Mouse (Mus musculus) liver, embryonic 16.5 days (tissue): ENCODE results near the gene Utf1. TPM values are rescaled to one million over a fixed set of nuclear protein-coding genes. Genes with fewer than 3 reads are reported as not detected.

ENCODE experiments used
- ATAC-seq: fragments of 200-750 bp; cut with Nextera tagmentation; 2 replicates; pipeline ENCODE4 v1.8.0; 2017; ENCODE audit warnings: low read depth, mild to moderate bottlenecking, moderate number of reproducible peaks, moderate library complexity
- H3K27ac ChIP-seq: fragments of 300-500 bp; sonication (generic); 2 replicates; pipeline ENCODE4 v1.5.1; 2014; ENCODE audit warnings: mild to moderate bottlenecking, low read length
- H3K27me3 ChIP-seq: fragments of 300-500 bp; sonication (generic); 2 replicates; pipeline ENCODE4 v1.6.1; 2014; ENCODE audit warnings: low read depth, low read length, mixed read lengths; ENCODE audit not compliant: control insufficient read depth, insufficient read depth
- H3K36me3 ChIP-seq: fragments of 300-500 bp; sonication (generic); 2 replicates; pipeline ENCODE4 v1.6.1; 2014; ENCODE audit warnings: mild to moderate bottlenecking; ENCODE audit not compliant: control insufficient read depth, insufficient read depth
- H3K4me1 ChIP-seq: fragments of 300-500 bp; sonication (generic); 2 replicates; pipeline ENCODE4 v1.6.1; 2014; ENCODE audit warnings: low read depth, low read length, mixed read lengths; ENCODE audit not compliant: control insufficient read depth
- H3K4me2 ChIP-seq: fragments of 300-500 bp; sonication (generic); 2 replicates; pipeline ENCODE4 v1.6.1; 2014; ENCODE audit warnings: low read depth, low read length, mixed read lengths
- H3K4me3 ChIP-seq: fragments of 300-500 bp; sonication (generic); 2 replicates; pipeline ENCODE4 v1.5.1; 2014; ENCODE audit warnings: low read depth, mild to moderate bottlenecking, low read length
- H3K9ac ChIP-seq: fragments of 300-500 bp; sonication (generic); 2 replicates; pipeline ENCODE4 v1.6.1; 2014; ENCODE audit warnings: low read depth, low read length
- H3K9me3 ChIP-seq: fragments of 300-500 bp; sonication (generic); replicated peaks from 2 replicates; pipeline ENCODE4 v1.6.1; 2016; ENCODE audit warnings: low read length; ENCODE audit not compliant: control insufficient read depth
- WGBS: fragments of 180-500 bp; shearing (Covaris S2); extraction: QIAGEN DNeasy Blood & Tissue Kit; methylation state at CpG from one replicate; pipeline ENCODE4 v1.1.7; 2014; ENCODE audit not compliant: insufficient replicate concordance; 5-methylcytosine and 5-hydroxymethylcytosine counted together
- polyA plus RNA-seq: library from polyadenylated mRNA; unstranded; fragments of >200 nt; fragmentation: Nextera tagmentation; extraction: Ambion mirVana; gene quantifications from 2 replicates; pipeline ENCODE4 v1.2.1, GENCODE M21; 2015

Utf1 gene
- polyA plus RNA-seq, 1 experiment from 2014 or later, result not detected

DNA sequence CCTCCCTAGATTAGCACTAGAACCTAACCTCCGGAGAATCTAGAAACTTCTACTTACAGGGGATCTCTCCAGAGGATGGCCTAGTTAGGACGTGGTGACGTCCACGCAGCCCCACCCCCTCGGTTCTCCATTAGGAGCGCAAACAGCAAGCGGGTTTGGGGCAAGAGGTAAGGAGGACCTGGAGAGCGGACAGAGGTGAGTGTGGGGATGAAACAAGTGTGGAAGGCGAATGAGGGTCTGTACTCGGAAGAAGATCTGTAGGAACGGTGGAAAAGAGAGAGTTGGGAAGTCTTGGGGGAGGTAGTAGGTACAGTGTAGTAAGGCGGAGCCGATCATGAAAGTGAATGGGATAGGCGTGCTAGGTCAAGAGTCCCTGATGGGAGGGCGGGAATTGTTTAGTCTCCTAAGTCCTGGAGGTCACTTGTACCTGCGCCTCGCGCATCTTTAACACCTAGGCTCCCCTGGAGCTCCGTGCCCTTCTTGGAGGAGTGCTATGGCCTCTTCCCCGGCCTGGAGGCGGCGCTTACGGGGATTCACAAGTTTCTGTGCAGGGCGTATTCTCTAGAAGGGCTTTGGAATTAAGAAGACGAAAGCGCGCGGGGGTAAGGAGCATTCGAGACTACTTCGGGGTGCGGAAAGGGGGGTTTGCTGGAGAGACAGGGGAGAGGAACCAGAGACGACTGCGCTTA is 6.8 kb downstream of the Utf1 start:
- H3K27ac ChIP-seq, result no peak overlapping the region
- H3K36me3 ChIP-seq, result no peaks in the 10 kb centered on the region
- H3K9ac ChIP-seq, result peak overlapping the region; percentile 59
- under 1% methylated on average over 33 of the region's 33 CpGs for WGBS
- no peaks in the 10 kb centered on the region; the same call in none of the 2 replicates for H3K4me1 ChIP-seq
- ATAC-seq, result peak; percentile 72
- H3K4me2 ChIP-seq, result peak overlapping the region; percentile 71
- peaks cover 22% of the 10 kb centered on the region for H3K27me3 ChIP-seq
- H3K4me3 ChIP-seq, result peak overlapping the region; percentile 63
- H3K9me3 ChIP-seq, result no peaks in the 10 kb centered on the region

DNA sequence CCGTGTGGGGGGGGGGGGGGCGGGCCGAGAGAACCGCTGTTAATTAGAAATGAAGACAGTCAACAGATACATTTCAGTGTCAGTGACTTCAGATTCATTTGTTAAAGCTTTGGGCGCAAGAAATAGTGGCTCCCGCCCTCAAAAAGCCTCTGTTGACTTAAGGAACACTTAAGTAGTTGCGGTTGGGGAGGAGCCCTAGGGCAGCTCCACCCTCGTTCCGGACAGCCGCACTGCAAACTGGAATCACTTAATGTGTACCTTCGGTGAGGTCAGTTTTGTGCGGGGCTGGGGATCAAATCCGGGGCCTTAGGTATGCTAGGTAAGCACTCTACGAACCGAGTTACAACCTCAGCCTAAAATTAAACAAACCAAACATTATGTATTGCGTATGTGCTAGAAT is 7.5 kb downstream of the Utf1 start:
- ATAC-seq, result no peak
- Histone ChIP-seq H3K36me3 (no peaks in the 10 kb centered on the region), H3K4me1 (peaks cover 5% of the 10 kb centered on the region), H3K9ac (peak overlapping the region; percentile 59; the same call in 1 of the 2 replicates), H3K27me3 (peaks cover 16% of the 10 kb centered on the region), H3K9me3 (no peaks in the 10 kb centered on the region), H3K4me2 (peak overlapping the region; percentile 71), H3K27ac (no peak overlapping the region), H3K4me3 (peak overlapping the region; percentile 63)
- 4% methylated on average over 16 of the region's 16 CpGs for WGBS

DNA sequence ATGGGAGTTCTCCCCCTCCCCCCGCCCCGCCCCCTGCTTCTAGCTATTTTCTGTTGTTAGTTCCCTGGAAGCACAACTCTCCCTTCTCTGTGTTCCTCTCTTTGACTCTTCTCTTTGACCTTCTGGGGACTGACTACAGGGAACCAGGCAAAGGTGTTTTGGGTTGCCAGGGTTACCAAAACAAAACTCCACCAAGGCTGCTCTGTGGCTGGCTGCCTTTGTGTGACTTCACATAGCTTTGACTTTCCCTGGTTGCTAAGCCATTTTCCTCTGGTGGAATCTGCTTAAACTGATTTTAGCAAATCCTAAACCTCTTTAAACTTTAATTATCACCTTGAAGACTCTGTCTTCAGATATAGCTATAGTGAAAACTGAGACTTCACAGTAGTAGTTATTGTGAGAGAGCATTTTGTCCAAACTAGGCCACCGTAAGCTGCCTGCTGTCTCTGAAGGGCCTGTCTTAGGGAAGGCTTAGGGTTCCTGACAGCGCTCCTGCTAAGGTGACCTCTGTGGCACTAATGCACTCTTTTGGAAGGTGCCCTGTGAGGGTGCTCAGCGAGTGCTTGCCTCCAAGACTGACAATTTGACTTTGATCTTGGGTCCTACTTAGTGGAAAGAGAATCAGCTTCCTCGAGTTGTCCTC is 8.5 kb downstream of the Utf1 start:
- H3K4me3 ChIP-seq, result no peak overlapping the region
- WGBS, result 70% methylated on average over 6 of the region's 6 CpGs
- H3K27me3 ChIP-seq, result peaks cover 8% of the 10 kb centered on the region
- H3K4me2 ChIP-seq, result no peak overlapping the region
- no peaks in the 10 kb centered on the region for H3K36me3 ChIP-seq
- H3K4me1 ChIP-seq, result peaks cover 5% of the 10 kb centered on the region
- no peaks in the 10 kb centered on the region for H3K9me3 ChIP-seq
- no peak overlapping the region for H3K9ac ChIP-seq
- ATAC-seq, result no peak
- H3K27ac ChIP-seq, result no peak overlapping the region

DNA sequence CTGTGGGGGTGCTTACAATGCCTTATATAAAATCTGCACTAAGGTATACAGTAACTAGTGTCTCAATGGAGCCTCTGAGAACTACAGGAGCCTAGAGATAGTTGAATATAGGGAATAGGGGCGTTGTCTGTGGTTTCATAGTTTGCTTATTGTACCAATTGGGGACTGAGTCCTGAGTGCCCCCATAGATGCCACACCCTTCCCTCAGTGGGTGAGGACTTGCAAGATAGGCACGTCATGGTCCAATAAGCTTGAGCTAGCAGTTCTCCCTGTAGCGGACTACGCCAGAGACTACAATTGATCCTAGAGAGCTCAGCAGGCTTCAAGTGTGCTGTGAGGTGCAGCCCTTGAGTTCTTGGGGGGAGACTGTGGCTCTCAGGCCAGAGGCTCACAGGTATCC is 11.9 kb downstream of the Utf1 start:
- ATAC-seq, result peak; percentile 76
- WGBS, result 26% methylated on average over 4 of the region's 4 CpGs
- Histone ChIP-seq H3K27me3 (0 out of 2 replicates have a peak, but pooled peaks cover 6% of the 10 kb centered on the region), H3K9ac (no peak overlapping the region), H3K4me1 (peaks cover 5% of the 10 kb centered on the region), H3K9me3 (no peaks in the 10 kb centered on the region), H3K36me3 (no peaks in the 10 kb centered on the region), H3K4me3 (no peak overlapping the region), H3K27ac (no peak overlapping the region), H3K4me2 (no peak overlapping the region)

DNA sequence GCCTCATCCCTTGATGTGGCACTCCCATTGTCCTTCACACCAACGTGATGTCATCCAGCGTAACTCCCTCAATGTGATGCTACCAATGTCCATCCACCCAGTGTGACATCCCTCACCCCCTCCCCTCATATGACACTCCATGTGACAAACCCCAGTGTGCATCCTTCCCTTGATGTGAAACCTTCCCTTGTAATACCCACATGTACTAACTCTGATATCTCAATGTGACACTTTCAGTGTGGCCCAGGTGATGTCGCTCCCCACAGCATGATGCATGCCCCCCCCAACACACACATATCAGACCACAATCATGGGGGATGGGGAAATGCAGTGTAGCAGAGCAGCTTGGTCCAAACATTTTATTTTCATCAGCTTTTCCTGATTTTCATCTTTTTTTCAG is 13.1 kb downstream of the Utf1 start:
- WGBS, result 60% methylated on average over 3 of the region's 3 CpGs

DNA sequence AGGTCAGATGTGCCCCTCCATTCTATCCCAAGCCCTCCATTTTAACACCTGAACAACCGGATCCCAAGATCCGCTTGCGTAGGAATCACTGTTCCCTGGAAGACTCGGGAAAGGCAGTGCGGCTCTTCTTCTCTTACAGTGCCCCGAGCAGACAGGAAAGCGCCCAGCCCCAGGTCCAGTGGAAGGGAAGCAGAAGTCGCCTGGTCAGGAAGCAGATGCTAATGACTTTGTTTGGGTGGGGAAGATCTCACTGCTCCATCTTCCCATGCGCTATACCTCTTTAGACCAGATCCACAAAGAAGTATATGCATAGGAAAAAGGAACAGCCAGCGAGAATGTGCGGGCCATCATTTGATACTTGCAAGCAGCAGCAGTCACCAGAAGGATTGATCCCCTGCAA is 13.8 kb downstream of the Utf1 start:
- Histone ChIP-seq H3K4me2 (no peak overlapping the region), H3K9me3 (no peaks in the 10 kb centered on the region), H3K27ac (no peak overlapping the region), H3K4me1 (peaks cover 5% of the 10 kb centered on the region; the same call in 1 of the 2 replicates), H3K27me3 (0 out of 2 replicates have a peak, but pooled peaks cover 6% of the 10 kb centered on the region), H3K9ac (no peak overlapping the region), H3K36me3 (no peaks in the 10 kb centered on the region), H3K4me3 (no peak overlapping the region)
- WGBS, result 13% methylated on average over 11 of the region's 11 CpGs
- no peak for ATAC-seq

More for the DNA sequence above, 13.1 kb downstream of the Utf1 start:
- Histone ChIP-seq H3K9me3 (no peaks in the 10 kb centered on the region), H3K4me2 (no peak overlapping the region), H3K36me3 (no peaks in the 10 kb centered on the region), H3K4me1 (peaks cover 5% of the 10 kb centered on the region; the same call in 1 of the 2 replicates), H3K4me3 (no peak overlapping the region), H3K27me3 (0 out of 2 replicates have a peak, but pooled peaks cover 6% of the 10 kb centered on the region), H3K9ac (no peak overlapping the region), H3K27ac (no peak overlapping the region)
- ATAC-seq, result no peak

DNA sequence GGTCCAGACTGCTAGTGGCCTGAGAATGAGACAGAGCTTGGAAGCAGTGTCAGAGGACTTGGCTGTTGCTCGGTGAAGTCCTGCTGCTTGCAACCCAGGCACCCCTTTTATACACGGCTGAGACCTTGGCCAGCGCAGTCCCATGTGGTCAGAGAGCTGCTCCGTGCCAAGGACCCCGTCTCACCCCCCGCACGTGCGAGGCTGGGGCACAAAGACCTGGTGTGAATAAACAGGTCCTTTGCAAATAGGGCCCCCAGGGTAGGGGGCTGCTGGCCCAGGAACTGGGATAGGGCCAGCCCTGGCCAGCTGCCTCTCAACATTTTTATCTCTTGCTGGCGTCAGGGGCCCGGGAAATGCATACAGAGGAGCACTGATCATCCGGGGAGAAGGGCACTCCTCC is 14.4 kb downstream of the Utf1 start:
- ATAC-seq, result no peak
- 31% methylated on average over 11 of the region's 11 CpGs for WGBS

DNA sequence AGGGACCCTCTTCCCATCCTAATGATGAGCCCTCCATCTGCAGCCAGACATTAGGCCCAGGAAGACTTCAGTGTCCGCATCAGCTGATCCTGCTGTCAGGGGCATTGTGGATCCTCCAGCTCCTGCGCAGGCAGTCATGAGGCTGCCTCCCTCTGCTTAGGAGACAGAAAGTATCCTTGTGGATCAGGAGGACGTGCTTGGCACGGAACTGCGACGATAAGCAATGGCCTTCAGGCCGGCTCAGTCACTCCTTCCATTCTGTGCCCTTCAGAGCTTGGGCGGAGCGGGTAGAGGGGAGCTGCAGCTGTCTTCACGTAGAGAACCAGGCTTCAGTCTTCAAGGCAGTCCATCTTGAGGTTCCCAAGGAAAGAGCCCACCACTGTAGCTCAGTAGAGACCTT is 17.6 kb downstream of the Utf1 start:
- 65% methylated on average over 10 of the region's 10 CpGs for WGBS

More for the DNA sequence above, 14.4 kb downstream of the Utf1 start:
- Histone ChIP-seq H3K9ac (no peak overlapping the region), H3K36me3 (no peaks in the 10 kb centered on the region), H3K9me3 (no peaks in the 10 kb centered on the region), H3K27me3 (0 out of 2 replicates have a peak, but pooled peaks cover 6% of the 10 kb centered on the region), H3K27ac (no peak overlapping the region), H3K4me3 (no peak overlapping the region), H3K4me2 (no peak overlapping the region), H3K4me1 (peaks cover 5% of the 10 kb centered on the region; the same call in 1 of the 2 replicates)

DNA sequence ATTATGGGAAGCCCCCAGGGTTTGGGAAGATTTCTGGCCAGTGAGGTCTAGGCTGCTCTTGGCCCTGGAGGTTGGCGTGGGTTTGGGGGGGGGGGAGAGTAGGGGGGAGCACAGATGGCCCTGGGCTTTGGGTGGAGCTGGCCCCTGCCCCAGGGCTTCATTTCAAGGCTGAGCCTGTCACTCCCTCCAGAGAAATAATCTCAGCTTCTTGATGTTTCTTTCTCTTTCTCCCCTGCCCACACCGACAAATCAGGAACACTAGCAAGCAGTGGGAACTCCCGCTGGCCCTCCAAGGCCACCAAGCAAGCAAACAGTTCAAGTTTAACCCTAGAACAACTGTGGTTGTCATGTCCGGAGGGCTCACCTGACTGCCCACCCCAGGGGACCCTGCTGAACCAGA is 20.2 kb downstream of the Utf1 start:
- Histone ChIP-seq H3K36me3 (no peaks in the 10 kb centered on the region), H3K4me3 (no peak overlapping the region), H3K4me2 (no peak overlapping the region), H3K9ac (no peak overlapping the region), H3K9me3 (no peaks in the 10 kb centered on the region), H3K27ac (no peak overlapping the region), H3K4me1 (no peaks in the 10 kb centered on the region), H3K27me3 (no peaks in the 10 kb centered on the region)
- WGBS, result 49% methylated on average over 4 of the region's 4 CpGs
- ATAC-seq, result no peak

More for the DNA sequence above, 17.6 kb downstream of the Utf1 start:
- Histone ChIP-seq H3K27ac (no peak overlapping the region), H3K4me2 (no peak overlapping the region), H3K36me3 (no peaks in the 10 kb centered on the region), H3K9me3 (no peaks in the 10 kb centered on the region), H3K4me1 (no peaks in the 10 kb centered on the region; the same call in 1 of the 2 replicates), H3K9ac (no peak overlapping the region), H3K27me3 (0 out of 2 replicates have a peak, but pooled peaks cover 6% of the 10 kb centered on the region), H3K4me3 (no peak overlapping the region)
- no peak for ATAC-seq
